Mouse (Mus musculus) MEL (cell line): Measurements from ENCODE around the gene Cd48. TPM values are rescaled to one million over a fixed set of nuclear protein-coding genes. Genes with fewer than 3 reads are reported as not detected.
A peak's percentile ranks its signal among the peaks of the same experiment; 100 is the strongest.

Experiments used
- DNase-seq: peaks from one replicate; pipeline ENCODE4 v3.0.0; 2011; ENCODE audit warnings: low read depth, low spot score
- H3K27ac ChIP-seq: 2 replicates; pipeline ENCODE4 v1.5.1; 2012; ENCODE audit warnings: low read depth, mild to moderate bottlenecking, control low read depth, low read length, moderate library complexity; ENCODE audit not compliant: control insufficient read depth
- H3K27me3 ChIP-seq, 2 experiments: fragments of 150-350 bp in 1 of 2; sonication (generic) in 1 of 2; 2 replicates each; pipeline ENCODE4 v1.6.1; 2012; ENCODE audit warnings: low read length in 2 of 2, mild to moderate bottlenecking in 2 of 2, improper control_type of control experiment in 1 of 2, moderate library complexity in 1 of 2; ENCODE audit not compliant: insufficient read depth in 2 of 2, control insufficient read depth in 1 of 2
- H3K36me3 ChIP-seq, 2 experiments: 2 replicates each; pipeline ENCODE4 v1.6.1; 2012 to 2014; ENCODE audit warnings: low read length in 2 of 2, improper control_type of control experiment in 1 of 2, inconsistent platforms in 1 of 2, mild to moderate bottlenecking in 1 of 2; ENCODE audit not compliant: insufficient read depth in 2 of 2, control insufficient read depth in 1 of 2
- H3K4me1 ChIP-seq, 2 experiments: fragments of 150-350 bp in 1 of 2; sonication (generic) in 1 of 2; 2 replicates each; pipeline ENCODE4 v1.6.1; 2012; ENCODE audit warnings: low read length in 2 of 2, improper control_type of control experiment in 1 of 2, mild to moderate bottlenecking in 1 of 2; ENCODE audit not compliant: insufficient read depth in 2 of 2, control insufficient read depth in 1 of 2
- H3K4me3 ChIP-seq, 2 experiments: fragments of 150-350 bp in 1 of 2; sonication (generic) in 1 of 2; 2 replicates each; pipeline ENCODE4 v1.5.1; 2012; ENCODE audit warnings: low read depth in 2 of 2, low read length in 2 of 2, mild to moderate bottlenecking in 2 of 2, moderate library complexity in 2 of 2, control low read depth in 1 of 2, improper control_type of control experiment in 1 of 2; ENCODE audit not compliant: control insufficient read depth in 1 of 2, insufficient read depth in 1 of 2
- H3K79me2 ChIP-seq: 2 replicates; pipeline ENCODE4 v1.6.1; 2012; ENCODE audit warnings: mild to moderate bottlenecking, low read length, moderate library complexity; ENCODE audit not compliant: control insufficient read depth, poor library complexity, insufficient read depth
- H3K9ac ChIP-seq: 2 replicates; pipeline ENCODE4 v1.6.1; 2012; ENCODE audit warnings: low read depth, mild to moderate bottlenecking, control low read depth, low read length, moderate library complexity; ENCODE audit not compliant: control insufficient read depth, poor library complexity, severe bottlenecking
- H3K9me3 ChIP-seq: fragments of 150-350 bp; sonication (generic); replicated peaks from 2 replicates; pipeline ENCODE4 v1.6.1; 2012; ENCODE audit warnings: mild to moderate bottlenecking, low read length, improper control_type of control experiment, moderate library complexity; ENCODE audit not compliant: insufficient read depth
- BHLHE40 ChIP-seq: IDR thresholded peaks from 2 replicates; pipeline ENCODE4 v1.6.1; 2012; ENCODE audit warnings: low read depth, mild to moderate bottlenecking, inconsistent platforms, low read length, improper control_type of control experiment, borderline replicate concordance
- CTCF ChIP-seq, 3 experiments: IDR thresholded peaks in 2 of 3; conservative IDR thresholded peaks in 1 of 3; 2 replicates each; pipeline ENCODE4 v1.5.1; 2011 to 2012; ENCODE audit warnings: low read length in 3 of 3, low read depth in 2 of 3, mild to moderate bottlenecking in 2 of 3, improper control_type of control experiment in 1 of 3, inconsistent platforms in 1 of 3, mixed read lengths in 1 of 3, moderate library complexity in 1 of 3; ENCODE audit not compliant: control insufficient read depth in 1 of 3, insufficient read depth in 1 of 3, poor library complexity in 1 of 3, severe bottlenecking in 1 of 3
- E2F4 ChIP-seq: IDR thresholded peaks from 2 replicates; pipeline ENCODE4 v1.6.1; 2011; ENCODE audit warnings: low read depth, low read length, improper control_type of control experiment, borderline replicate concordance
- ELF1 ChIP-seq: IDR thresholded peaks from 2 replicates; pipeline ENCODE4 v1.6.1; 2014; ENCODE audit warnings: low read depth, mild to moderate bottlenecking, inconsistent platforms, low read length, improper control_type of control experiment, moderate library complexity
- EP300 ChIP-seq, 2 experiments: IDR thresholded peaks; 2 replicates each; pipeline ENCODE4 v1.6.1; 2011; ENCODE audit warnings: improper control_type of control experiment in 2 of 2, low read length in 2 of 2, low read depth in 1 of 2, mild to moderate bottlenecking in 1 of 2
- ETS1 ChIP-seq: IDR thresholded peaks from 2 replicates; pipeline ENCODE4 v1.6.1; 2012; ENCODE audit warnings: low read depth, mild to moderate bottlenecking, inconsistent platforms, low read length, improper control_type of control experiment, moderate library complexity
- GABPA ChIP-seq: IDR thresholded peaks from 2 replicates; pipeline ENCODE4 v1.6.1; 2012; ENCODE audit warnings: low read depth, mild to moderate bottlenecking, inconsistent platforms, low read length, improper control_type of control experiment, moderate library complexity
- GATA1 ChIP-seq: IDR thresholded peaks from 2 replicates; pipeline ENCODE4 v1.6.1; 2011; ENCODE audit warnings: low read depth, low read length, improper control_type of control experiment
- HCFC1 ChIP-seq: IDR thresholded peaks from 2 replicates; pipeline ENCODE4 v1.6.1; 2012; ENCODE audit warnings: low read depth, mild to moderate bottlenecking, inconsistent platforms, low read length, improper control_type of control experiment, moderate library complexity
- JUND ChIP-seq: IDR thresholded peaks from 2 replicates; pipeline ENCODE4 v1.6.1; 2011; ENCODE audit warnings: low read depth, mild to moderate bottlenecking, improper control_type of control experiment, low read length
- KAT2A ChIP-seq: conservative IDR thresholded peaks from 2 replicates; pipeline ENCODE4 v1.6.1; 2012; ENCODE audit warnings: low read depth, low read length, improper control_type of control experiment, inconsistent platforms
- MAX ChIP-seq: IDR thresholded peaks from 2 replicates; pipeline ENCODE4 v1.6.1; 2011; ENCODE audit warnings: low read length, improper control_type of control experiment
- MAZ ChIP-seq: IDR thresholded peaks from 2 replicates; pipeline ENCODE4 v1.6.1; 2012; ENCODE audit warnings: low read depth, mild to moderate bottlenecking, inconsistent platforms, low read length, improper control_type of control experiment
- MEF2A ChIP-seq: IDR thresholded peaks from 2 replicates; pipeline ENCODE4 v1.6.1; 2014; ENCODE audit warnings: low read depth, mild to moderate bottlenecking, inconsistent platforms, low read length, improper control_type of control experiment; ENCODE audit not compliant: poor library complexity, insufficient replicate concordance, severe bottlenecking; ENCODE audit errors: extremely low read depth
- MXI1 ChIP-seq: IDR thresholded peaks from 2 replicates; pipeline ENCODE4 v1.6.1; 2011; ENCODE audit warnings: mild to moderate bottlenecking, low read depth, low read length, improper control_type of control experiment
- MYB ChIP-seq: IDR thresholded peaks from 2 replicates; pipeline ENCODE4 v1.6.1; 2011; ENCODE audit warnings: mild to moderate bottlenecking, low read depth, low read length, improper control_type of control experiment
- MYC ChIP-seq: IDR thresholded peaks from 2 replicates; pipeline ENCODE4 v1.6.1; 2011; ENCODE audit warnings: low read depth, mild to moderate bottlenecking, low read length, improper control_type of control experiment, moderate library complexity
- NELFE ChIP-seq: IDR thresholded peaks from 2 replicates; pipeline ENCODE4 v1.6.1; 2011; ENCODE audit warnings: low read depth, low read length, improper control_type of control experiment
- NRF1 ChIP-seq: IDR thresholded peaks from 2 replicates; pipeline ENCODE4 v1.6.1; 2014; ENCODE audit warnings: low read depth, mild to moderate bottlenecking, inconsistent platforms, low read length, improper control_type of control experiment, moderate library complexity; ENCODE audit not compliant: poor library complexity, insufficient read depth, severe bottlenecking
- POLR2A ChIP-seq, 2 experiments: IDR thresholded peaks; 2 replicates each; pipeline ENCODE4 v1.6.1; 2011 to 2012; ENCODE audit warnings: low read length in 2 of 2, mild to moderate bottlenecking in 2 of 2, control low read depth in 1 of 2, improper control_type of control experiment in 1 of 2, low read depth in 1 of 2, moderate library complexity in 1 of 2; ENCODE audit not compliant: control insufficient read depth in 1 of 2, insufficient read depth in 1 of 2, poor library complexity in 1 of 2
- POLR2AphosphoS2 ChIP-seq: IDR thresholded peaks from 2 replicates; pipeline ENCODE4 v1.6.1; 2011; ENCODE audit warnings: low read length, improper control_type of control experiment
- POLR2AphosphoS5 ChIP-seq: IDR thresholded peaks from 2 replicates; pipeline ENCODE4 v1.6.1; 2012; ENCODE audit warnings: low read depth, borderline replicate concordance, mild to moderate bottlenecking, inconsistent platforms, low read length, moderate library complexity, mixed read lengths
- RAD21 ChIP-seq: IDR thresholded peaks from 2 replicates; pipeline ENCODE4 v1.6.1; 2011; ENCODE audit warnings: mild to moderate bottlenecking, low read depth, low read length, improper control_type of control experiment
- RCOR1 ChIP-seq: IDR thresholded peaks from 2 replicates; pipeline ENCODE4 v1.6.1; 2012; ENCODE audit warnings: low read depth, mild to moderate bottlenecking, inconsistent platforms, low read length, improper control_type of control experiment
- SIN3A ChIP-seq: IDR thresholded peaks from 2 replicates; pipeline ENCODE4 v1.6.1; 2012; ENCODE audit warnings: low read length, improper control_type of control experiment, inconsistent platforms
- SMC3 ChIP-seq: IDR thresholded peaks from 2 replicates; pipeline ENCODE4 v1.6.1; 2011; ENCODE audit warnings: low read depth, low read length, improper control_type of control experiment
- TAL1 ChIP-seq: IDR thresholded peaks from 2 replicates; pipeline ENCODE4 v1.6.1; 2012; ENCODE audit warnings: mild to moderate bottlenecking, inconsistent platforms, low read length, moderate library complexity, mixed read lengths
- TBP ChIP-seq: IDR thresholded peaks from 2 replicates; pipeline ENCODE4 v1.8.0; 2011; ENCODE audit warnings: low read depth, low read length, improper control_type of control experiment
- TCF12 ChIP-seq: IDR thresholded peaks from 2 replicates; pipeline ENCODE4 v1.6.1; 2014; ENCODE audit warnings: low read depth, mild to moderate bottlenecking, inconsistent platforms, low read length, improper control_type of control experiment, moderate library complexity
- USF1 ChIP-seq: IDR thresholded peaks from 2 replicates; pipeline ENCODE4 v1.6.1; 2014; ENCODE audit warnings: low read depth, mild to moderate bottlenecking, inconsistent platforms, low read length, improper control_type of control experiment, moderate library complexity
- USF2 ChIP-seq, 2 experiments: IDR thresholded peaks; 2 replicates each; pipeline ENCODE4 v1.6.1; 2011 to 2012; ENCODE audit warnings: improper control_type of control experiment in 2 of 2, low read length in 2 of 2, borderline replicate concordance in 1 of 2, inconsistent platforms in 1 of 2, low read depth in 1 of 2, mild to moderate bottlenecking in 1 of 2; ENCODE audit not compliant: insufficient read depth in 1 of 2
- ZC3H11A ChIP-seq: IDR thresholded peaks from 2 replicates; pipeline ENCODE4 v1.6.1; 2012; ENCODE audit warnings: low read depth, mild to moderate bottlenecking, inconsistent platforms, low read length, improper control_type of control experiment
- ZKSCAN1 ChIP-seq: IDR thresholded peaks from 2 replicates; pipeline ENCODE4 v1.6.1; 2012; ENCODE audit warnings: low read depth, mild to moderate bottlenecking, inconsistent platforms, low read length, improper control_type of control experiment, moderate library complexity
- ZMIZ1 ChIP-seq: IDR thresholded peaks from 2 replicates; pipeline ENCODE4 v1.6.1; 2012; ENCODE audit warnings: low read depth, mild to moderate bottlenecking, inconsistent platforms, low read length, improper control_type of control experiment, moderate library complexity
- ZNF384 ChIP-seq: IDR thresholded peaks from 2 replicates; pipeline ENCODE4 v1.6.1; 2012; ENCODE audit warnings: low read depth, mild to moderate bottlenecking, inconsistent platforms, low read length, improper control_type of control experiment
- polyA plus RNA-seq, 2 experiments: library from polyadenylated mRNA; stranded (reverse) in 1 of 2; unstranded in 1 of 2; fragments of >175 nt in 1 of 2; fragments of >200 nt in 1 of 2; gene quantifications; 2 replicates each; pipeline versions ENCODE4 v1.2.1 to v1.2.4; 2012; ENCODE audit warnings: low replicate concordance in 2 of 2, low read depth in 1 of 2; ENCODE audit not compliant: insufficient read length in 2 of 2, insufficient read depth in 1 of 2, missing spikeins in 1 of 2
- total RNA-seq: library from RNA; depleted of rRNA; stranded (reverse); fragments of 300-350 nt; gene quantifications from 2 replicates; pipeline ENCODE4 v1.2.3, GENCODE M21; 2012; rRNA removed

Cd48 gene
- total RNA-seq (84.6 and 108 TPM in 2 replicates), polyA plus RNA-seq (10 to 100 TPM in 1 of 2 experiments, not detected in 1; 64.6 TPM)

- Histone ChIP-seq H3K4me3 (peak within 1 kb of the TSS; percentile 69 to 77), H3K27me3 (no peaks in the 10 kb centered on the region), H3K4me1 (peaks cover 18 to 46% of the 10 kb centered on the region in 2 experiments), H3K9ac (peak within 1 kb of the TSS; percentile 97), H3K36me3 (peaks cover 0 to 50% of the 10 kb centered on the region in 2 experiments; a peak in 2 of 4 replicates), H3K9me3 (no peaks in the 10 kb centered on the region), H3K79me2 (peaks cover 26% of the 10 kb centered on the region), H3K27ac (peak within 1 kb of the TSS; percentile 97)
- DNase-seq, result peak; percentile 82
- TF ChIP-seq TAL1 (no peak), E2F4 (no peak), ZKSCAN1 (no peak), POLR2AphosphoS2 (peak; percentile 25; the same call in 1 of the 2 replicates), POLR2A (IDR thresholded peaks at IDR 0.05; ENCODE audit: control insufficient read depth in 1 of 2, insufficient read depth in 1 of 2, low read depth in 1 of 2, low read length in 2 of 2, poor library complexity in 1 of 2) (peak; percentile 32 to 69; a peak in 3 of 4 replicates), POLR2AphosphoS5 (no peak), KAT2A (no peak), USF1 (no peak), EP300 (IDR thresholded peaks at IDR 0.05; ENCODE audit: low read depth in 1 of 2, low read length in 2 of 2) (peak in 1 of 2 experiments; percentile 4; a peak in 1 of 4 replicates), ZMIZ1 (peak; percentile 51; the same call in 1 of the 2 replicates), BHLHE40 (no peak), ZNF384 (no peak; the same call in 1 of the 2 replicates), HCFC1 (peak; percentile 63), GATA1 (0 out of 2 replicates have a peak, but pooled peaks have one; percentile 20), MYB (no peak), NRF1 (peak; percentile 66), MXI1 (peak; percentile 70), MYC (peak; percentile 53), SMC3 (0 out of 2 replicates have a peak, but pooled peaks have one; percentile 11), CTCF (IDR thresholded peaks at IDR 0.05 in 2 of 3, conservative IDR thresholded peaks at IDR 0.05 in 1 of 3; ENCODE audit: control insufficient read depth in 1 of 3, insufficient read depth in 1 of 3, low read depth in 2 of 3, low read length in 3 of 3, poor library complexity in 1 of 3, severe bottlenecking in 1 of 3) (no peak), TCF12 (0 out of 2 replicates have a peak, but pooled peaks have one; percentile 4), NELFE (peak; percentile 64), TBP (peak; percentile 73), ETS1 (peak; percentile 36; the same call in 1 of the 2 replicates), MAX (peak; percentile 56), ZC3H11A (no peak), MAZ (no peak), JUND (no peak), USF2 (IDR thresholded peaks at IDR 0.05; ENCODE audit: borderline replicate concordance in 1 of 2, insufficient read depth in 1 of 2, low read depth in 1 of 2, low read length in 2 of 2) (no peak), MEF2A (no peak), RCOR1 (no peak; the same call in 1 of the 2 replicates), SIN3A (peak; percentile 74; the same call in 1 of the 2 replicates), RAD21 (no peak), GABPA (no peak), ELF1 (peak; percentile 85)
Observed at GRCm38 (mm10) chr1:171681531-171682299, at the start of gene Cd48. Gene Cd48, plus strand, starts transcription at chr1:171682009.
